Mouse (Mus musculus) megakaryocyte, embryonic 14.5 days (primary cell): Measurements from ENCODE around the gene Kcnt1.

Experiments
- FLI1 ChIP-seq: IDR thresholded peaks from 2 replicates; pipeline ENCODE4 v1.6.1; 2012; ENCODE audit warnings: low read length, inconsistent platforms, mixed read lengths
- GATA1 ChIP-seq: IDR thresholded peaks from 3 replicates; pipeline ENCODE4 v1.6.1; 2012; ENCODE audit warnings: mixed read lengths, low read length, inconsistent platforms, borderline replicate concordance

- no peak for TF ChIP-seq GATA1
- TF ChIP-seq FLI1 = no peak
These were observed 35.1 kb upstream of the Kcnt1 start for GRCm38 (mm10) chr2:25828344-25828947.
